Mouse (Mus musculus): ENCODE measurements around the gene Smg5. TPM values are rescaled to one million over a fixed set of nuclear protein-coding genes. Genes with fewer than 3 reads are reported as not detected.
"Not testable (repeated sequence)": the region's sequence is repeated elsewhere in the genome, so short reads cannot be mapped to it uniquely, and the experiment has no call there.

Gene Smg5
- polyA plus RNA-seq (2012; rRNA removed): 108 and 120 TPM in 2 replicates

- TF ChIP-seq POLR2A (IDR thresholded peaks at IDR 0.05; ENCODE audit: borderline replicate concordance, extremely low read depth, insufficient read depth, insufficient read length, poor library complexity, severe bottlenecking) (peak; percentile 97), CTCF (IDR thresholded peaks at IDR 0.05; ENCODE audit: borderline replicate concordance, extremely low read depth, insufficient read depth, insufficient read length) (no peak)
- DNase-seq (ENCODE audit: low read depth): peak; percentile 98
These were observed at the start of gene Smg5, which contains the start of gene Tmem79 for GRCm38 (mm10) chr3:88336058-88337013. TSS of gene Smg5 (plus strand) at chr3:88336260. TSS of gene Tmem79 (minus strand) at chr3:88336148.

- no peak for DNase-seq (ENCODE audit: low read depth)
- TF ChIP-seq POLR2A (IDR thresholded peaks at IDR 0.05; ENCODE audit: borderline replicate concordance, extremely low read depth, insufficient read depth, insufficient read length, poor library complexity, severe bottlenecking) (no peak), CTCF (IDR thresholded peaks at IDR 0.05; ENCODE audit: borderline replicate concordance, extremely low read depth, insufficient read depth, insufficient read length) (no peak)
These were observed 49.0 kb upstream of the Smg5 start, which contains the start of gene Gm38392 for GRCm38 (mm10) chr3:88287110-88287509. TSS of gene Gm38392 (minus strand) at chr3:88287210.

GRCm38 (mm10) chr3:88288133-88288713 lies 47.8 kb upstream of the Smg5 start:
- not testable (repeated sequence) for DNase-seq (ENCODE audit: low read depth)

GRCm38 (mm10) chr3:88291970-88292369 lies 44.1 kb upstream of the Smg5 start:
- DNase-seq (ENCODE audit: low read depth): peak; percentile 26
- peak; percentile 36; the same call in 1 of the 2 replicates for TF ChIP-seq CTCF (IDR thresholded peaks at IDR 0.05; ENCODE audit: borderline replicate concordance, extremely low read depth, insufficient read depth, insufficient read length)
- TF ChIP-seq POLR2A (IDR thresholded peaks at IDR 0.05; ENCODE audit: borderline replicate concordance, extremely low read depth, insufficient read depth, insufficient read length, poor library complexity, severe bottlenecking): no peak

- DNase-seq (ENCODE audit: low read depth): not testable (repeated sequence)
These were observed 40.8 kb upstream of the Smg5 start for GRCm38 (mm10) chr3:88295272-88295671.

GRCm38 (mm10) chr3:88296110-88296560 lies 39.9 kb upstream of the Smg5 start:
- no peak for DNase-seq (ENCODE audit: low read depth)
- no peak for TF ChIP-seq CTCF (IDR thresholded peaks at IDR 0.05; ENCODE audit: borderline replicate concordance, extremely low read depth, insufficient read depth, insufficient read length)
- TF ChIP-seq POLR2A (IDR thresholded peaks at IDR 0.05; ENCODE audit: borderline replicate concordance, extremely low read depth, insufficient read depth, insufficient read length, poor library complexity, severe bottlenecking): no peak

GRCm38 (mm10) chr3:88296561-88297318 lies 39.3 kb upstream of the Smg5 start, which contains the start of the genes Tsacc and Cct3:
TSS of gene Tsacc (minus strand) at chr3:88296999.
TSS of gene Cct3 (plus strand) at chr3:88297116.
- DNase-seq (ENCODE audit: low read depth): peak; percentile 100
- TF ChIP-seq POLR2A (IDR thresholded peaks at IDR 0.05; ENCODE audit: borderline replicate concordance, extremely low read depth, insufficient read depth, insufficient read length, poor library complexity, severe bottlenecking): peak; percentile 56; the same call in 1 of the 2 replicates
- peak; percentile 36; the same call in 1 of the 2 replicates for TF ChIP-seq CTCF (IDR thresholded peaks at IDR 0.05; ENCODE audit: borderline replicate concordance, extremely low read depth, insufficient read depth, insufficient read length)

GRCm38 (mm10) chr3:88297321-88297851 lies 38.7 kb upstream of the Smg5 start:
- no peak for TF ChIP-seq CTCF (IDR thresholded peaks at IDR 0.05; ENCODE audit: borderline replicate concordance, extremely low read depth, insufficient read depth, insufficient read length)
- no peak for TF ChIP-seq POLR2A (IDR thresholded peaks at IDR 0.05; ENCODE audit: borderline replicate concordance, extremely low read depth, insufficient read depth, insufficient read length, poor library complexity, severe bottlenecking)
- DNase-seq (ENCODE audit: low read depth): no peak

- TF ChIP-seq CTCF (IDR thresholded peaks at IDR 0.05; ENCODE audit: borderline replicate concordance, extremely low read depth, insufficient read depth, insufficient read length): no peak
- TF ChIP-seq POLR2A (IDR thresholded peaks at IDR 0.05; ENCODE audit: borderline replicate concordance, extremely low read depth, insufficient read depth, insufficient read length, poor library complexity, severe bottlenecking): no peak
- DNase-seq (ENCODE audit: low read depth): no peak
These were observed 36.9 kb upstream of the Smg5 start for GRCm38 (mm10) chr3:88299172-88299571.

GRCm38 (mm10) chr3:88324951-88325405 lies 11.1 kb upstream of the Smg5 start, which contains the start of gene Glmp:
TSS of gene Glmp (plus strand) at chr3:88325023.
- TF ChIP-seq CTCF (IDR thresholded peaks at IDR 0.05; ENCODE audit: borderline replicate concordance, extremely low read depth, insufficient read depth, insufficient read length) (no peak), POLR2A (IDR thresholded peaks at IDR 0.05; ENCODE audit: borderline replicate concordance, extremely low read depth, insufficient read depth, insufficient read length, poor library complexity, severe bottlenecking) (peak; percentile 13; the same call in 1 of the 2 replicates)

GRCm38 (mm10) chr3:88328956-88329355 lies 7.1 kb upstream of the Smg5 start:
- no peak for DNase-seq (ENCODE audit: low read depth)
- TF ChIP-seq CTCF (IDR thresholded peaks at IDR 0.05; ENCODE audit: borderline replicate concordance, extremely low read depth, insufficient read depth, insufficient read length): no peak
- TF ChIP-seq POLR2A (IDR thresholded peaks at IDR 0.05; ENCODE audit: borderline replicate concordance, extremely low read depth, insufficient read depth, insufficient read length, poor library complexity, severe bottlenecking): no peak

More at GRCm38 (mm10) chr3:88324951-88325405, 11.1 kb upstream of the Smg5 start, which contains the start of gene Glmp:
- DNase-seq (ENCODE audit: low read depth): peak; percentile 88

Measured in brain, embryonic 14.5 days (tissue).